Mouse (Mus musculus) ZHBTc4 (cell line): Measurements from ENCODE around the gene Spen.
"Not testable (repeated sequence)": the region's sequence is repeated elsewhere in the genome, so short reads cannot be mapped to it uniquely, and the experiment has no call there.

Experiments used
- DNase-seq: peaks from one replicate; pipeline ENCODE4 v3.0.0-alpha.2; 2011; ENCODE audit warnings: low read depth, low spot score

The Spen gene

GRCm38 (mm10) chr4:141538408-141539212, at the start of gene Spen:
Spen (minus strand) TSS chr4:141538597.
- peak; percentile 97 for DNase-seq

- no peak for DNase-seq
Measured at GRCm38 (mm10) chr4:141583919-141584318, 45.5 kb upstream of the Spen start.

- no peak for DNase-seq
Measured at GRCm38 (mm10) chr4:141581051-141581450, 42.7 kb upstream of the Spen start.

- DNase-seq, result no peak
Measured at GRCm38 (mm10) chr4:141578833-141579232, 40.4 kb upstream of the Spen start.

GRCm38 (mm10) chr4:141576877-141577276, 38.5 kb upstream of the Spen start:
- DNase-seq, result peak; percentile 94

- peak; percentile 88 for DNase-seq
Measured at GRCm38 (mm10) chr4:141576404-141576803, 38.0 kb upstream of the Spen start.

- DNase-seq, result peak; percentile 94
Measured at GRCm38 (mm10) chr4:141574789-141575702, 36.6 kb upstream of the Spen start.

- peak; percentile 86 for DNase-seq
Measured at GRCm38 (mm10) chr4:141573359-141573966, 35.1 kb upstream of the Spen start.

- peak; percentile 95 for DNase-seq
Measured at GRCm38 (mm10) chr4:141572668-141573358, 34.4 kb upstream of the Spen start.

- peak; percentile 90 for DNase-seq
Measured at GRCm38 (mm10) chr4:141571934-141572333, 33.5 kb upstream of the Spen start.

- peak; percentile 67 for DNase-seq
Measured at GRCm38 (mm10) chr4:141571337-141571739, 32.9 kb upstream of the Spen start.

GRCm38 (mm10) chr4:141570821-141571220, 32.4 kb upstream of the Spen start:
- peak; percentile 59 for DNase-seq

- DNase-seq, result peak; percentile 100
Measured at GRCm38 (mm10) chr4:141570004-141570403, 31.6 kb upstream of the Spen start.

- peak; percentile 61 for DNase-seq
Measured at GRCm38 (mm10) chr4:141568966-141569365, 30.6 kb upstream of the Spen start.

- DNase-seq, result not testable (repeated sequence)
Measured at GRCm38 (mm10) chr4:141567174-141567573, 28.8 kb upstream of the Spen start.

GRCm38 (mm10) chr4:141566187-141566586, 27.8 kb upstream of the Spen start:
- peak; percentile 83 for DNase-seq

GRCm38 (mm10) chr4:141565325-141565724, 26.9 kb upstream of the Spen start:
- DNase-seq, result peak; percentile 99

- peak; percentile 90 for DNase-seq
Measured at GRCm38 (mm10) chr4:141564660-141565059, 26.3 kb upstream of the Spen start.

- peak; percentile 88 for DNase-seq
Measured at GRCm38 (mm10) chr4:141564209-141564608, 25.8 kb upstream of the Spen start.

- no peak for DNase-seq
Measured at GRCm38 (mm10) chr4:141562281-141562680, 23.9 kb upstream of the Spen start.

GRCm38 (mm10) chr4:141561331-141561919, 23.0 kb upstream of the Spen start:
- peak; percentile 75 for DNase-seq
